Mouse (Mus musculus): ENCODE results near the gene Zfp536. TPM values are rescaled to one million over a fixed set of nuclear protein-coding genes. Genes with fewer than 3 reads are reported as not detected.
A peak's percentile ranks its signal among the peaks of the same experiment; 100 is the strongest.

The Zfp536 gene
- 1 to 10 TPM; 6.7 to 8.5 TPM for total RNA-seq (2021)
- long read RNA-seq, experiment 1, partial matches to known transcripts, result 1 of 4 reads
- long read RNA-seq, experiment 1, other reads (novel, unspliced or antisense), result 3 of 4 reads
- long read RNA-seq, experiment 2, result 0 reads

DNA sequence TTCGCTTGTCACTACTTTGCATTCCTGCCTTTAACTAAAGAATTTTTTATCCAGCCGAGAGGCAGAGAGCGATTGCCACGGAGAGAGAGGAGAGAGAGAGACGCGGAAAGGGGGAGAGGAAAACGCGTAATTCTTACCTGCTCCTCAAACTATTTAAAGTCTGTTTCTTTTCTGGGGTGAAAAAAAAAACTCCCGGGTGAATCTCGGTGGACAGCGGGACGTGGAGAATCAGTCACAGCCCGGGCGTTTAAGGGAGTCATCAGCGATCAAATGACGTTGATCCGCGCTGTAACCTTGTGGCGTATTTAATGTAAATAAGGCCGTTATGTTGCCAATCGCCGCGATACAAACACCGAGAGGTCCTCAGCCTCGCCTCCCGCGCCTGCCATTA is at the start of gene Zfp536:
Zfp536 (minus strand) TSS at position 330 of the 391 bp plus-strand sequence.
- peak in 1 of 2 experiments; percentile 5 for DNase-seq

DNA sequence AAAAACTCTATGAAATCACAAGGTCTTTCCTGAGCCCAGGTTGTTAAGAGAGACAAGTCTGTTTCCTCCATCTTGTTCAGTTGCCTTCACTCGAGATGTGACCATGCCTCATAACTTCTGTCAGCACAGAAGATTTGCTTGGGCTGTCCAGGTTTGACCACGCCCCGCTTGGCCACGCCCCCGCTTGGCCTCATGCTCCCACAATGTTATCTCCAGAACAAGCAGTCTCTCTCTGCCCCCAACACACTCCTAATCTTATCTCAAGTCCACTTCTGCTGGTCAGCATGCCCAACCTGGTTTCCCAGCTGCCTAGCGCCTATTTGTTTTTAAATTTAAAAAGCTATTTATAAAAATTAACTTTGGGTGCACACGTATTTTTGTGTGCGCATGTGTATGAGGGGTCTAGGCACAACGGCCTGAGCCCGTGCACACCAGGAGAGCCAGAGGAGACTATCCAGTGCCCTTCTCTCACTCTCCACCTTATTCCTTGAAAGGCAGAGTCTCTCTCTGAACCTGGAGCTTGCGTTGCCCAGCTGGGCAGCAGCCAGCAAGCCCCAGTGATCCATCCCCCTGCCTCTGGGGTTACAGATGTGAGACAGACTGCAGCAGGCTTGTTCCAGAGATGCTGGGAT is 47.3 kb upstream of the Zfp536 start:
- DNase-seq, result no peak

DNA sequence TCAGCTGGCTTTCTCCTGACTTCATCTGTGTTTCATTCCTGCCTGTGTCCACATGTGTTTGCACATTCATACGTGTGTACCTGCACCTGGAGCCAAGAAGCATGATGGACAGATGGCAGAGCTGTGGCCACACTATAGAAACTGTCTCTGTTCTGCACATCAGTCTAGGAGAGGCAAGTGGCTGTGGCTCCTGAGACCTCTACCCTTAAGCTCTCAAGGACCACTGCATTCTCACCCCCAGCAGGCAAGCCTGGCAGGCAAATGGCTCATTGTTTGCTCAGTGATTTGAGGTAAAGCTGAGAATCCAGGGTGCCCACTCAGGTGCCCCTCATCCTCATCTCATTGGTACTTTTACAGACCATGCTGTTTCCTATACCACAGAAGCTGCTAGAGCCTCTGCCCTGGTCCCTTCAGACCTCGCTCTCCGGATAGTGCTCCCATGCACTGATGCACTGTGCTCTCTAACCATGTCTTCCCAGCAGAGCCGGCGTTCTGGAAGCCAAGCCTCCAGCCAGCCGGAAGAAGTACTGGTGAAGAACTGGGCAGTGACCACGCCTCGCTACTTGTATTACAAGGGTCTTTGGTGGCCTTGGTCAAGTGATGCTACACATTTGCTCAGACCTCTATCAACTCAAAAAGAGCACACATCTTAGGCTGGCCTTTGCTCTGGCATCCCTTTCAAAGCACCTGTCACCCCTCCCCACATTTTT is 45.3 kb upstream of the Zfp536 start:
- DNase-seq, result no peak

DNA sequence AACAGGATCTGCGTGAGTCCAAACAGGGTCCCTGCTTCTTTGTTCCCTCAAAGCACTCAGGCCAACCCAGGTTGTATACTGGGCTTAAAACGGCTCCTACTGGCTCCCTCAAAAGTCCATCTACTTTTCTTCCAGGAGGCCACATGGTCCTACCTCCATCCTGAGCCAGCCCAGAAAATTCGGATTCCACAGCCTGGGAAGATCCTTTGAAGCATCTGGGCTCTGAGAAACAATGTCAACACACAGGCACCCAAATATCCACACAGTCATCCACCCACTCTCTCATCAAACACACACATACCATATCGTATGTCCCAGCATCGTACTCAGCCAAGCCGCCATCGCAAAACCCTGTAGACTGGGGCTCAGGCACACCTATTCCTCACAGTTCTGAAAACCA is 43.5 kb upstream of the Zfp536 start:
- no peak for DNase-seq

DNA sequence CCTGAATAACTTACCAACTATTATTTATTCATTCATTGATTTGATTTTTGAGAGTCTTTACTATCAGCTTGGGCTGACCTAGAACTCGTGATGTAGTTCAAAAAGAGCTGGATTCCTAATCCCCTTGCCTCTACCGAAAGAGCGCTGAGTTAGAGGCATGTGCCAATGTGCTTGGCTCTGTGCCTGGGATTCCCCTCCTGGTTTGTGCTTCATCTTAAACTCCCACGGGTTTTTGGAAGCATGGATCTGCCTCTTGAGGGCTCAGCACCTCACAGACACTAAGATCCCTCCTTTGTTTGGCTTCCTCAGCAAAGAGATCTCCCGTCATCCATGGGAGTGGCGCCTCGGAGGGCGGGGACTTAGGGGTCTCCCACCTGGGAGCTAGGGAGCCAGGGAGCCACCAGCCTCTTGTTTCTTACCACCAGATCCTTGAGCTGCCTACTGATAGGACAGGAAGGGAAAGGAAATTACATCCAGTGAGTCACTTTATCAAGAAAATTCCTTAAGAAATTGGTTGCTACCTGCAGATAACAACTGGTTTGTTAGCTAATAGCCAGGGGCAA is 41.5 kb upstream of the Zfp536 start:
- DNase-seq, result no peak

DNA sequence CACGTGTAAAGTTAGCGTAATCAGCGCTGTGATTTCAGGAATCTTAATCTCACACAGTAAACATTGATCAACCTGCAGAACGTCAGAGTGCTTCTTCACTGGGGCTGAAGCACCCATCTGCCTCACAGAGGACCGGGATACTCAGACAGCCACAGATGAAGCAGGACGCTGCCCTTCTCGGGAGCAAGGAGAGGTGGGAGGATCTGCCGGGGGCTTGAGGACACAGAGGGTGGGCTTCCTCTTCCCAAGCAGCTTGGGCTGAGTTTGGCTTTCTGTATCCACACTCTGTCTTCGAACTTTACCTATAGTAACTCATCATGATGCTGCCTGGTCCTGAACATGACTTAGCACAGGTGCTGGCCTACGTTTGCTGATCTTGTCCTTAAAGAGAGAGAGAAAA is 40.2 kb upstream of the Zfp536 start:
- DNase-seq, result no peak

DNA sequence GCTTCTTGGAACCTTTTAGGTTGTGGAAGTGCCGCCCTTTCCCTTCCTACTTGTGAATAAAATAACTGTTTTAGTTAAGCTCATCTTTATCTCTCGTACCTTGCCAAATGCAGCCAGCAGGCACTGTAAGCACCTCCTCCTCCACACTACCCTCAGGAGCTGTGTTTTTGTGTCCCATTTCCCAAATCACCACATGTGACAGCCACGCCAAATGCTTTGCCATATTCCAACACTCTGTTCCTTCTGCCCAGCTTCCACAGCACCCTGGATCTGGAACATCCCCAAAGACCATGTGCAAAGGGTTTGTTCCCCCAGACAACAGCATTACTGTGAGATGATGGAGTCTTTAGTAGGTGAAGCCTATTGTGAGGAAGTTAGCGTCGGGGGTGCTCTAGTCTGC is 36.5 kb upstream of the Zfp536 start:
- DNase-seq, result no peak

DNA sequence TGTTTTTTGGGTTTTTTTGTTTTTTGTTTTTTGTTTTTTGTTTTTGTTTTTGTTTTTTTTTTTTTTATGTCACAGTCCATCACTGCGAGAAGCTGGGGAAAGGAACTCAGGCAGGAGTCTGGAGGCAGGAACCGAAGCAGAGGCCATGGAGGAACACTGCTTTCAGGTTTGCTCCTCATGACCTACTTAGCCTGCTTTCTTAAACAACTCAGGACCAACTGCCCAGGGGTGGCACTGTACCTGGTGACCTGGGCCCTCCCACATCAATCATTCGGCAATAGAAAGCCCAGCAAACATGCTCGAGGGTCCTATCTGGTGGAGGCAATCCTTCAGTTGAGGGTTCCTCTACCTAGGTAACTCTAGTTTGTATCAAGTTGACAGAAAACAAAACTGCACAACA is 35.6 kb upstream of the Zfp536 start:
- no peak for DNase-seq

DNA sequence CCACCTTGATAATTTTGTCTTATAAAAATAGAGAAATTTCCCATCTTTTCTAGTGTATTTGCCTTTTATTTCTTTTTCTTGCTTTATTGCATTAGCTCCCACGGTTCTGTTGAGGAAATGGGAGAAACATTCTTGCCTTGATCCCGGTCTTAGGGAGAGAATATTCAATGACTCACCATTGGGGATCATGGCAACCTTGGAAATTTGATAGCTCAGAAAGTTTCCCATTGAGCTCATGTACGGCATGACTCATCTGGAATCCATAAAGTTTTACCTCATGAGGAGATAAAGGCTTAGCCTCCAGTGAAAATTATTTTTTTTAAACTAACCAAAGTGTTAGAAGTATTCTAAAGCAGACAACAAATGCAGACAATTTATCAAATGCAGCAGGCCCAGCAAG is 27.7 kb upstream of the Zfp536 start:
- peak in 1 of 2 experiments; percentile 4 for DNase-seq

DNA sequence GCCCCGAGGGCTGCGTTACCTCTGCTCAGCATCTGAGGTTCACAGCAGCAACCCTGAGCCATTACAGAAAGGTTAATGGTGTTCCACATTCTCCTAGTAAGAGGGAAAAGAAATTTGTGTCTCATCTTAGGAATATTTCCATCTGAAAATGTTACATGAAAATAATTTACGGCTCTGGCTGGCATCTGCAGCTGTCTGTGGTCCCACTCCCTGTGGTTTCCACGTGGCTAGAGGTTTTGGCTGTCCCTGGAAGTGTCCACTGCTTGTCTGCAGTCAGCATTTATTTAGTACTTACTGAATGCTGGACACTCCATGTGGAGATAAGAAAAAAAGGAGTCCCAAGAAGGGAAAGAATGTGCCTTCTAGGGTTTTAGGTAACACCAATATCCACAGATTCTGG is 15.3 kb upstream of the Zfp536 start:
- no peak for DNase-seq

DNA sequence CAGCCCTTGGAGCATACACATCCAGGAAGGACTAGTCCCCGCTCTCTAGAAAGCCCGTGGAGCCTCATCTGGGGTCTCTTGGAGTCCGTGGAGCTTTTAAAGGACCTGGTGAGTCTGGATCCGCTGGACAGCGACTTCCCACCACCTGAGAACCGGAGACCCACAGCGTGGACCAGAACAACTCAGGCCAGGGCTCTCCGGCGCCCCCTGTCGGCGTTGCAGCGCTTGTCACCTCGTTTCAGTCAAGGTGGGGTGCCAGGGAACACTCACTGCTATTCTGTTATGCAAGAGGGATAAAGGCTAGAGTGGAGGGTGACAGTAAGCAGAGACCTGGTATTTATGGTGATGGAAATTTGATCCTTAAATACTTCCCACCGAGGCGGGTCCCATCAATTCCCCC is 2.1 kb upstream of the Zfp536 start:
- peak; percentile 77 to 87 for DNase-seq

DNA sequence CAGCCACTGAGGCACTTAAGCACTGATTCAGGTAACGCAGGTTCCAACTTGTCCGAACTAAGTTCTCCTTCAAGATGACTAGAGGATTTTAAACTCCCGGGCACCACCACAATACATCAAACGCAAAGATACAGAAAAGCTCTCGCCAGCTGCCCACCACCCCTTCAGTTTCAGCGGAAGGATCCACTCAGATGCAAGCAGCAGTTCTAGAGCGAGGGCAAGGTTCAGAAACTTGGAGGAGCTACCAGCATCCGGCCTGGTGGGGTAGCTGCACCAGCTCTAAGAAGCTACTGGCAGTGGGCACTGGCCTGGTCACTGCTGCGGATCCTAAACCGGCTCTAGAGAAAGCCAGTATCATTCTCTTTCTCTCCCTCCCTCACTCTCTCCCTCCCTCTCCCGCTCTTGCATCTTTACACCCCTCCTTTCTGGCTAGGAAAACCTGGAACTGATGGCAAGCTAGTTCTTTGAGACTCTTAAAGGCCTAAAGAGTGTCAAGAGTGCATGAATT is 1.1 kb upstream of the Zfp536 start:
- DNase-seq, result no peak

DNA sequence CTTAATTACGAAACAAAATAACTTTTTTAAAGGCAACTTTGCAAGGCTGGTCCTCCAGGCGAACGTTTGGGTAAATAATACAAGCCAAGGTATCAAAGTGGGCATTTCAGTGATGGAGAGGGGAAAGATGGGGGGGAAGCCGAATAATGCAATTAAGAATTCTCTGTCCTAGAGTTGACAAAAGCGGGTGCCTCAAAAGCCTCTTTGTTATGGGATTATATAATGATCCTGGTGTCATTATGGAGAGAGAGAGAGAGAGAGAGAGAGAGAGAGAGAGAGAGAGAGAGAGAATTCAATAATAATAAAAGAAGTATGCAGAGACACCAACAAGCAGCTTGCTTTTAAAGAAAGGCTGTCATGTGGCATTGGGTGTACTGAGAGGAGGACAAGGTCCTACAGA is 465 bp upstream of the Zfp536 start:
- no peak for DNase-seq

DNA sequence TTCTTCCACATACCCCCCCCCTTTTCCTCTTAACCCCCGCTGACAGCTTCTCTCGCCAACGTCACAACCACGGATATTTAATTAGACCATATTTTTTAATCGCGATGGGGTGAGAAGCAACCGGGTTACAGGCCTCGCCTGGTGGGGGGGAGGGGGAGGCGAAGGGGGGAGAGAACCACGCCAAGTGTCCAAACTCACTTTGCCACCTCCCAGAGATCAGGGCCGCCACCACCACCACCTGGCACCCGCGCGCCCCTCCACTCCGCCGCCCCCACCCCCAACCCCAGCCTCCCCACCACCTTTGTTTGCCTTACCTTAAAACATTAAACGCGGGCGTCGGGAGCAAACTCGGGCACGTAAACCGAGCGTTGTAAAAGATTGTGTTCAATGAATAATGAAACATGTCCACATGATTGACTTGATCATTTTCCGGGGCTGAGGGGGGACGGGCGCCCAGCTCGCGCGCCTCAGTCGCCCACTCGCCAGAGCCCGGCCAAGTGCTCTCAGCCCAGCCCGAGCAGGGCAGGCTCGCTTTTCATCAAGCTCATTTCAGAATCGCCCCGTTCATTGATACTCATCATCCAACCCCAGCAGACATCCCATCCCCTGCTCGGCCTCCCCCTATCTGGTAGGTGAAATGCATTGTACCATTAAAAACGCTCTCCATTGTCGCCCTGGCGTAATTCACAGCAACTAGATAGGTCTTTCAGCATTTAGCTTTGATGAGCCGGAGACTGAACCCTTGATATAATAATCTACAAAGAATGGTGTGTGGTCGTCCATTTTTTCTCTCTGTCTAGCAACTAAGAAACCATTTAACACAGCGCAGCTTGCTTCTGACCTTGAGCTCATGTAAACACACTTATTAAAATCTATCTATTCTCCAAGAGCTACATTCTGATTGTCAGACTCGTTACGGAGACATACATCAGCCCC is 797 bp downstream of the Zfp536 start:
- peak; percentile 8 to 37 for DNase-seq

DNA sequence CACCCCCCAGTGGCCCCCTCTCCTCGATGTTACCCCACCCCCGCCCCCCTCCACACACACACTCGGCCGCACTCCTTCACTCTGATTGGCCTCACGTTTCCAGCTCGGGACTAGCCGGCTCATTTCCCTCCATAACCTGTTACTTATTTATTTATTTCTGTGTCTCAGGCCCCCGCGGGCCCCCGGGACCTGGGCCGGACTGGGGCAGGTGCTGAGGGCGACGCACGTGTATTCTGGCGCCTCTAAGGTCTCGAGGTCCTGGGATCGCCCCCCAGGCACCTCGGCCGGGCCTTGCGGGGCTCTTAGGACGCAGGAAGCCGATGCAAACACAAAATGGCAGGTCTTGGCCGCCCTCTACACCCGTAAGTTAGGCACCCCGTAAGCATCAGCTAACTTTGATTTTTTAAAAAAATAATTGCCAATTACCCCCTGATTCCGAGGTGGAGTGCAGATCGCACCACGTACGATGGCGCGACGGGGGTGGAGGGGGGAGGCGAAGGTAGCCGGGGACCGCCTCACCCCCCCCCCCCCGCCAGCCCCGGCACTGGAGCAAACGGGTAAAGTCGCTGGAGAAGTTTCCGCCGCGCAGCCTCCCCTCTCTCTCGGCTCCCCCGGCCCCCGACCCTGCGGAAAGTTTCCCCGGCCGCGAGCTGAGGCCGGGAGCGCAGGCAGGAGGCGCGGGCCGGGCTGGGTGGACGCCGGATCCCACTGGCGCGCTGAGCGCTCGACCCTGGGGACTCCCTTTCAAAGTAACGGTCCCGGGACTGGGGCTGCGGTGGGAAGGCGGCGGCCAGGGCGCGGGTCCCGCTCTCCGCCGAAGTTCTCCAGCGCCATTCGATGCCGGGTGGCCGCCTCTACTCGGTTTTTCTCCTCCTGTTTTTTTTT is 1.7 kb downstream of the Zfp536 start:
- DNase-seq, result peak; percentile 47 to 54

DNA sequence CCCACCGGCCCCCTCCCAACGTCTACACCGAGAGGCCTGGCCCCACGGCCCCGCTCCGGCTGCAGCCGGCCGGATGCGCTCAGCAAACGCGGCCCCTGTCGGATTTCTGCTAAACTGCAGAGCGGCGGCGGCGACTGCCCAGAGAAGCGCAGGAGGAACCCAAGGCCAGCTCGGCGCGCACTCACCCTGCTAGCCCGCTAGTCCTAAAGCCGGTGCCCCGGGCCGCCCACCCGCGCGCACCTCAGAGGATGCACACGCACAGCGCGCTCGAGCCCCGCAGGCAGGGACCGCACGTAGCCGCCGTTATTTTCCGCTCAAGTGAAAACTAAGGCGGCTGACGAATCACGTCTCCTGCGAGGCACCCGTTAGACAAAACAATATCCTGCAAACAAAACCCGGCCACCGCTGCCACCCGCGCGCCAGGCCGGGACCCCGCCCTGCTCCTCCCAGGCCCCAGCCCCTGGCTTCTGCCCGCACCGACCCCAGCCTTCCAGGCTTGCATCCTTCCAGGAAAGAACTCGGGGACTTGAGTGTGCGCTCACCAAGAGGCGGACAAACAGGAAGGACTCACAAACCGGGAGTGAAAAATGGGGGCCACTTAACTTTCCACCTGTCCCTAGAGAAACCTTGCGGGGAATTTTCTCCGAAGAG is 2.9 kb downstream of the Zfp536 start:
- peak; percentile 88 to 92 for DNase-seq

DNA sequence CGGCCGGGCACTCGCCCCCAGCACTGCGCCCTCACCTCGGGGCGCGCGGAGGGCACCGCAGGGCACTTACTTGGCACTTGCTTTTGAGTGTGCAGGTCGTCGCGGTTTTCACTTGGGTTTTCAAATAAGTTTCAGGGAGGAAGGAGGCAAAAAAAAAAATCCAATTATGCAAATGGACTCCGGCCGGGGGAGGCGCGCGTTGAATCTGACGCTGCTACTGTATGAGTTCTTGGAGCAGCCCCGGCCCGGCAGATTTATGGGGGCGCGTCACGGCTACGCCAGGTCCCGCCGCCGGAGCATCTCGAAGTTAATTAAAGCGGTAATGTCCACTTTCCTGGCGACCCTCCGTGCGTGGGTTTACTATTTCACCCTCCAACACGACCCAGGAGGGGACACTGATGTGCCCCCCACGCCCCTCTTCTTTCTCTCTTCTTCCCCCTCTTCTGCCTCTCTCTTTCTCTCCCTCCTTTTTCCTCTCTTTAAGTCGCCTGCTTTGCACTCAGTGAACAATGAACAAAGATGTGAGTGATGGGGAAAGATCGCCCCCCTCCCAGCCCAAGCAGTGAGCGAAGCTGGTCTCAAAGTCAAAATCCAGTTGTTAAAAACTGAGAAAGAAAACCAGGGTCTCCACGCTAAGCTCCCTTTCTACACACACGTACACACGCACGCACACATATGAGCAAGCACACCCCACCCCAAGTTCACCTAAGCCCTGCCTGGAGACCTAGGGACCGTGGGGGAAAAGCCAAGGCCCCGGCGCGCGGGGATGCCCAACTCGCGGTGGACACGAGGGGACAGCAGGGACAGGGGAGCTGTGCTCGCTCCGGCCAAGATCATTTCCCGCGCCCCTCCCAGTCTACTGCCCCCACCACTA is 3.7 kb downstream of the Zfp536 start:
- DNase-seq, result peak; percentile 62 to 80

DNA sequence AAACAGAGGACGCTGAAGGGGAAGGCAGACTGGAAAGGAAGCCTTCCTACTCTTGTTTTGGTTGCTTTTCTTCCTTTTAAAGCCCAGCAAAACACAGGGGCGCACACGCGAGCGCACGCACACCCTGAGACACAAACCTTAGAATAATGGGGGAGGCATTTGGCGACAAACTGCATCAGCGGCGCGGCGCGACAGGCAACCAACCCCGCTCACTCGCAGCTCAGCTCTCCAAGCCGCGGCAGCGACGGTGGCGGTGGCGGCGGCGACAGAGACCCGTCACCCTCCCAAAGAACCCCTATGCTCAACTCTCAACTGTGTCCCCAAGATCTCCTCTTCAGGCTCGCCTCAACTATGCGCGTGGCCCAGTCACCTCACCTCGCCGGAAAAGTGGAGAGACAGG is 4.4 kb downstream of the Zfp536 start:
- DNase-seq, result peak; percentile 28 to 57

DNA sequence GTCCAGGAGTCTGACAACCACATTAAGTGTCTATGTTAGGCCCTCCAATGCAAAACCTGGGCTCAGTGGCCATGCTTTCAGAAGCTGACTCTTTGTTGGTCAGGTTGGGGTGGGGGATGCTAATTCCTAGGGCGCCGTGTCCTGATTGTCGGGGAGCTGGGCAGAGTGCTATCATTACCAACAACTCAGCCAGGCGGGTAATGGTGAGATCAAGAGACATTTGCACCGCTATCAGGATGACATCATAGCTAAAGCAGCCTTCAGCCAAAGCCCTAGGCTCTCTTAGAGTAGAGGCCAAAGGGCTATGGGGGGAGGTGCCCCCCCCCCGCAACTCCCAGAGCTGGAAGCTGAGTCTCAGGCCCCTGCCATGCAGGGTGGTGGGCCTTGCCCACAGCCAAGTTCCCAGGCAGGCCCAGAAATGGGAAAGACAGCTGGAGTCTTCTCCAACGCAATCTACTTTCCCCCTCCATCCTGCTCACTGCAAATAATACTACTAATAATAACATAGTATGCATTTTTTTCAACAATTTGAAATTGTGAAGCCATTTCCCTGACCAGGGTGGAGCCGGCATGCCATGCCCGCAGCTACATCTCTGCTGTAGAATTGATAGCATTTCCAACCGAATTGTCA is 5.0 kb downstream of the Zfp536 start:
- DNase-seq, result peak in 1 of 2 experiments; percentile 11

Measured in adrenal gland, postnatal 36 days (tissue).